Mouse (Mus musculus) megakaryocyte progenitor cell, adult 5-6 weeks (primary cell): ENCODE results near the gene Ece1. TPM values are rescaled to one million over a fixed set of nuclear protein-coding genes. Genes with fewer than 3 reads are reported as not detected.

Experiments used
- ATAC-seq: replicated peaks from 2 replicates; pipeline ENCODE4 v1.8.0; 2016; ENCODE audit warnings: mild to moderate bottlenecking, moderate TSS enrichment, inconsistent platforms; ENCODE audit not compliant: poor library complexity
- total RNA-seq, 2 experiments: library from RNA; stranded (forward) in 1 of 2; stranded (reverse) in 1 of 2; fragments of 157-497, 149-512 nt in 1 of 2; fragments of 200-1000 nt in 1 of 2; gene quantifications; 2 replicates each; pipeline versions ENCODE4 v1.2.3 to v1.2.4; 2015 to 2017

Gene Ece1
- total RNA-seq, 2 experiments from 2014 or later: 3.2 to 6.2 TPM

- no peak for ATAC-seq
These were observed 6.2 kb upstream of the Ece1 start for GRCm38 (mm10) chr4:137855741-137856341.

GRCm38 (mm10) chr4:137857116-137857515 lies 4.9 kb upstream of the Ece1 start:
- ATAC-seq: peak; percentile 49

- ATAC-seq: no peak
These were observed 3.7 kb upstream of the Ece1 start for GRCm38 (mm10) chr4:137858371-137858770.

DNA sequence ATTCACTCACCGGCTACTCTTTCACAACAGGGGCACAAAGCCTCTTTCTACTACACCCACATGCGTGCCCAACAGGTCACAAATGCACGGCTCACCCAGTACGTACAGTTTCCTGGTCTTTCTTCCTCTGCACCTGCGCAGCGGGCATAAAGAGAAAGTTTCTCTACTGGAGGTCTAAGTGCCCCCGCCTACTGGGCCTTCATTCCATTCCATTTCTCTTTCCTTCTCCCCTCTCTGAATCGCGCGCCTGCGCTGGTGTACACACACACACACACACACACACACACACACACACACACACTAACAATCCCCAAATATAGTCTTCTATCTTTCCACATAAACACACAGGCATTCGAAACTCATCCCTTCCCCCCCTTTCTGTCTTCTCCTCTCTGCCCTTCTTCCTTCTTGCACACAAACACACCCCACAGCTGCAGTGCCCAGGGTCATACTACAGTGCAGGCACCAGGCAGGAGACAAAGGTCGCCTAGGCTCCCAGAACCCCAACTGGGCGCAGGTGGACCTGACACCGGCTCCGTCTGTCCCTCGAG lies 501 bp upstream of the Ece1 start:
- ATAC-seq: peak; percentile 59

- ATAC-seq: no peak
These were observed 641 bp downstream of the Ece1 start for GRCm38 (mm10) chr4:137862516-137863240.

DNA sequence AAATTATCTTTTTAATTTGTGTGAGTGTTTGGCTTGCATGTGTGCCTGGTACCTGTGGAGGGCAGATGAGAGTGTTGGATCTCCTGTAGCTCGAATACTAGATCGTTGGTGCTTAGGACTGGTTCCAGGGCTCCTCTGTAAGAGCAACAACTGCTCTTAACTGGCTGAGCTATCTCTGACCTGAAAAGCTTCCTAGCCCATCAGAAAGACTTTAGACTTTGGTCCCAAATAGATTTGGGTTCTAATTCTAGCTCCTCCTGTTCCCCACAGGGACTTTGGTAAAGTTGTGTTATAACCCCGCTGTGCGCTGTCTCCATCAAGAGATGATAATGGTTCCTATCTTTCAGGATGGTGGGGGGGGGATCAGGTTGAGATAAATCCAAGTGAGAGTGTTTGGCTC lies 2.0 kb downstream of the Ece1 start:
- ATAC-seq: no peak

DNA sequence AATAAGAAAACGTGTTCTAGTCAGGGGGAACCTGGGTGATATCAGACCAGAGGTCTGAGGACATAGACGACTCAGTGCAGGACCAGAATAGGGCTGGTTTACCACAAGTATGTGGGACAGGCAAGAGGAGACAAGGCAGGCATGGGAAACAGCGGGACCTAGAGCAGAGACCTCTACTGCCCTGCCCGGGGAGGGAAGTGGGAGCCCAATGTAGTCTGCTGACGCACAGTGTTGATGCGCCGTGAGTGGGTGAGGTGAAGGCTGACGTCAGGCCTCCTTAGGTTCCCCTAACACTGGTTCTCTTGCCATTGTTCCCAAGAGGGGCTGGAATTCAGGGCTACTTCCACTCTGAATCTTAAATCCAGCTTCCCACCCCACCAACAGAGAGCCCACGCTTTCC lies 2.7 kb downstream of the Ece1 start:
- no peak for ATAC-seq

DNA sequence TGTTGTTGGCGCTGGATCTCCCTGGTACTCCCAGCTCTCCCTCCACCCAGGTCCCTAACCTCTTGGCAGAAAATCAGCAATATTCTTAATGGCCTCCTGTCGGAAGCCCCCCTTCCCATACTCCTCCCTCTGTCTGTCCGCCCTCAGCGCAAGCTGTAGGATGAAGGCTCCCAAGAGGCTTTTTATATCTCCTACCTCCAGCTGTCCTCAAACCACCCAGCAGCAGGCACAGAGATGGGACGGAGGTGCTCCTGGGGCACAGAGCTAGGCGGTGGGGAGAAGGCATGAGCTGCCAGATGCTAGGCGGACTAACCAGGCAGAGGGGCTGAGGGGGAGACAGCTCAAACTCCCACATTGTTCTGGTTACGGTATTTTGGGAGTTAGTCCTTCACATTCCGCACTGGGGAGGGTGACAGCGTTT lies 3.2 kb downstream of the Ece1 start:
- no peak for ATAC-seq

GRCm38 (mm10) chr4:137866206-137866863 lies 4.3 kb downstream of the Ece1 start:
- no peak for ATAC-seq

- ATAC-seq: no peak
These were observed 5.2 kb downstream of the Ece1 start for GRCm38 (mm10) chr4:137867225-137867624.

GRCm38 (mm10) chr4:137867675-137868257 lies 5.7 kb downstream of the Ece1 start:
- ATAC-seq: no peak

- ATAC-seq: no peak
These were observed 7.7 kb downstream of the Ece1 start for GRCm38 (mm10) chr4:137869667-137870274.

DNA sequence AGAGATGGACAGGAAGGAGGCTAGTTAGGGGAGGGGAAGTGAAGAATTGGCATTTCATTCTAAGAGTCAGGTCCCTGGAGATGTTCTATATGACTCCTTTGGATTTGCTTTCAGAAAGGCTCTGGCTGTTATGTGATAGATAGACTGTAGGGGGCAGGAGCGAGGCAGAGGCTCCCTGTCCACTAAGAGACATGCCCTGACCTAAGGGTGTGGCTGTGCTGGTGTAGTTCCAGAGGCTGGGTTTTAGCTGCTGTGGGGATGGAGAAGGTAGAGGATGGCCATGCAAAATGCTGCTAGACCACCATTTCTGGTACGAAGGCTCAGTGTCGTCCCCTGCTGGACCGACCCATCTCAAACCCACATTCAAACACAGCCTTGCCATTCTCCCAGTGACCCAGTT lies 8.9 kb downstream of the Ece1 start:
- peak; percentile 36; the same call in 1 of the 2 replicates for ATAC-seq

- peak; percentile 62 for ATAC-seq
These were observed 9.4 kb downstream of the Ece1 start for GRCm38 (mm10) chr4:137871431-137871830.

DNA sequence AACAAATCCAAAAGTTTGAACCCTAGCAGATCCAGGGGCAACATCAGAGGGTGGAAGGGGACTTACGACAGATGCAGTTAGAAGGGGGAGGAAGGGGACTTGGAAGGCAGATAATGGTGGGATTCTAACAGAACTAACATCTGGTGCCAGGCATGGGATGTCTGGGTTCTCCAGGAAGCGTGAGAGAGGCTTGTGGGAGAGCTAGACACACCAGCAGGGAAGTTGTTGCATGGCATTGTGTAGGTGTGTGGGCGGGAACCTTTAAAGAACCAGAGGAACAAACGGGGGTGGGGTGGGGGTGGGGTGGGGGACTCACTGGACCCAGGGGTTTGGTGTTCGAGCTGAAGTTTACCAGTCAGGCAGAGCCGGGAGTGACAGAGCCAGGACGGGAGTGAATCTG lies 12.3 kb downstream of the Ece1 start:
- ATAC-seq: no peak

DNA sequence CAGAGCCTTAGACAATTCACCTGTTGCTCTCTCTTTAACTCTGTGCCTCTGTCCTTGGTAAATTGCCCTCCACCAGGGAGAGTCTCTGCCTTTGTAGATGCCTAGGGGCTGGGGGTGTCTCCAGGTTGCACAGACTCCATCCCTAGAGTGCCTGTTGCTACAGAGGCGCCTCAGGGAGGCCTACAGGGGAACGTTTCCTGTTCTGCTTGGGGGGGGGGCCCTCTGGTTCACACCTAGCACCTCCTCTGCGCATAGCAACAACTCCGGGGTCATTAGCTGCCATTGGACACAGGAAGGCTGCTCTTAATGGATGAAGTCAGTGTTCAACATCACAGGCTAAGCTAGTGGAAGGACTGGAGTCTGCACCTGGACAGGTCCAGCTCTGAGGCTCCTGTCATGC lies 12.8 kb downstream of the Ece1 start:
- no peak for ATAC-seq

DNA sequence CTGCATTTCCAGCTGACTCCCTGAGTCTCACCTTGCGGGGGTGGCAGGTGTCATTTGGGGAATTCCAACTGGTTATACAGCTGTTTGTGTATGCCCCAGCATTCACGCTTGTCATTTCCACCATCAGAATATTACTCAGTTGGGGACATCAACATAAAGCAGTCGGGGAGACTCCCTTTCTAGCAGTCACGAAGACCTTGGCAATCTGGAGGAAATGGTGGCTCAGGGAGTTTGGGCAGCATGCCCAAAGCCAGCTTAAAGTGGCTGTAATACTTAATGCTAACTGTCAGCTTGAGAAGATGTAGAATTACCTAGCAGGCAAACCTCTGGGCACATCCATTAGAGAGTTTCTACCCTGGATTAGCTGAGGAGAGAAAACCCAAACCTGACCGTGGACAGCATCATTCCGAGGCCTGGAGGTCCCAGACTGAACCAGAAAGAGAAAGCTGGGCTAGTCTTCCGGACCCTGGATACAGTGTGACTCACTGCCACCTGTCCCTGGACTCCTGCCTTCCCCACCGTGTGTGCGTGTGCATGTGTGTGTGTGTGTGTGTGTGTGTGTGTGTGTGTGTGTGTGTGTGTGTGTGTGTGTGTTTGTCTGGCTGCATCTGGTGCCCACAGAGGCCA lies 13.5 kb downstream of the Ece1 start:
- ATAC-seq: no peak

DNA sequence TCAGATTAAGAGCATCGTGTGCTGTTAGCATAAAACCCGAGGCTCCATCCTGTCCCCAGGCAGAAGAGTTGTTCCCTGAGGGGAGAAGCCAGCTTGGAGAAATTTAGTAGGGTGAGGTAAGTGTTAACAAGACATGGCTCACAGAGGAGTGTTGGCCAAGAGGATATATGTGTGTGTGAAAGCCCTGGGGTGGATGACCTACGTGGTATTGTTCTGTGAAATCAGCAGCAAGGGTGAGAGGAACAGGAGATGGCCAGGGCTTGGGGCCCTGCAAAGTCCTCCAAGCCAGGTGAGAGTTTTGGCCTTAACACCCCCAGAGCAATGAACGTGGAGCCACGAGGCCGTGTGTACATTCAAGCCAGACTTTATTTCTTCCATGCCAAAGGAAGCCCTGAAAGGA lies 14.8 kb downstream of the Ece1 start:
- ATAC-seq: no peak

DNA sequence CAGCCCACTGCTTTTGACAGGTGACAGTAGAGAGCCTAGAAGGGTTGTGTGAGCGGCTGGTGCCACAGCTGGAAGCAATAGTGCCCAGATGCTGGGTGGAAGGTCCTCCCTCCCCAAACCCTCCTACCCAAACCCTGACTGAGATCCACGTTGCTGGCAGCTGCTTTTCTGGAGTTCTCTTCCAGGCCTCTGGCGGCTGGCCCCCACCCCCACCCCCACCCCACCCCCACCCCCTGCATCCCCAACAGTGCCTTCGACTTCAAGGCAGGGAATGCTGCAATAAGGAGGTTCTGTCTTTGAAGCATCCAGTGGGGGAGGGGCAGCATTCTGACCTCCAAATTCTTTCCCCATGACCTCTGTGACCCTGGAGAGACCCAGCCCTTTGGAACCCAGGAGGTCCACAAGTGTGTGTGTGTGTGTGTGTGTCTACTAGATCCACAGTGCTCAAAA lies 15.4 kb downstream of the Ece1 start:
- ATAC-seq: no peak

DNA sequence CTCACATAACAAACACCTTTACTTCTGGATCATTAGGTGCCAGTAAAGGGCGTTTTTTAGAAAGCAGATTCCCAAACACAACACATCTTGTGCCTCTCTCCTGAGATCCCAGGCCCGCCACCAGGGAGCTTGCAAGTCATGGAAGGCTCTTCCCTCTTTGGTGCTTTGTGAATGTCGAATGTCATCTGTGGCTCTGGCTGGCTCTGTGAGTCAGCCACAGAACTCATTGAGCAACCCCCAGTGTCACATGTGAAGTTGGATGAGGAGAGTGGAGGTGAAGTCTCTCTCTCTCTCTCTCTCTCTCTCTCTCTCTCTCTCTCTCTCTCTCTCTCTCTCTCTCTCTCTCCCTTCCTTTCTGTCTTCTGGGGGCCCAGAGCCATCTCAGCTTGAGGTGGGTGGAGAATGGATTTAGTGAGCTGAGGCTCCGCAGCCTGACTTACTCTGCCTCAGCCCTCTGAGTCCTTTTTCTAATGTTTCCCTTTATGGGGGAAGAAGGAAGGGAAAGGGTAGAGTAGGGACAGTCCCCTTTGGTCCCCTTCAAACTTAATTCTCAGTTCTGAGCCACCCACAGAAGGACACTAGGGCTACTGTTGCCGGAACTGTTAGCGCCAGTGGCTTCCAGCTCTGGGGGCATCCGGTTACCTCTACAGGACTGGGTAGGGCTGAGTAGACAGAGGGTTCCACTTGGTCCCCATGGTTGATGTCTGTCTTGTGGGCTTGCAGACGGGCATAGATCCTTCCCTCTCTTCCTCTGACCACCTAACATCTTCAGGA lies 17.5 kb downstream of the Ece1 start:
- peak; percentile 57 for ATAC-seq
